Mouse (Mus musculus): ENCODE results near the gene Dlg2.

Gene Dlg2

DNA sequence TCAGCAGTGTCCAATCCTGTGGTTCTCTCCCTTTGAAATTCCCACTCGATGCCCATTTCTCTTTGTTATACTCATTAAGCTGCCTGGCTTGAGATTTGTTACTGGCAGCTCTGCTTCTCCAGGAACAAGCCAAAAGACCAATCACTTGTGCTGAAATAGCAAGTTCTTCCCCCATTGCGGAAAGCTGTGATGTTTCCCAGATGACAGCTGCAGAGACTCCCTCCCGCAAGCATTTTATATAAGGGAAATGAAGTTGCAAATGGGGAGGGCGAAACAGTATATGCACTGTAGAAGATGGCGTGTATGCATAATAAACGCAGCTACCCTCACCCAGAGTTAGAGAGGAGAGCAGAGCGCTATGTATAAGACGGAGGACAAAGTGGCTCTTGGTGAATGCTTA lies 1417.5 kb downstream of the Dlg2 start:
- in situ Hi-C loops (cut with MboI, MseI) = no loop called here

DNA sequence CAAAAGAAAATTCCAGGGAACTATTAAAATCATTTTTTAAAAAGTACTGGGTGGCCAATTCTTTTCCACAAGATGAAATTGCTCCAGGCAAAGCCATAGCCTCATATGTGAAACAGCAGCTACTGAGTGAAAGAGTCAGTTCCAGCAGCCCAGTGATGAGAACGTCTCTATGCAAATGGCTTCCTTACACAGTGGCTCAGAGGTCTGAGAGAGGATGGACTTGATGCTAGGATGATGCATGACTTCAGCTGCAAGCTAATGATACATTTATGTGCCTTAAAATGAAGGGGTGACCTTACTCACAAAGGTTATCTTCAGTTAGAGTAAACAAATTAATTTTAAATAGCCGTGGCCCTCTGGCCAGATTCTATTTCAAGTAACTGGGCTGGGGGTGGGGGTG lies 1420.5 kb downstream of the Dlg2 start:
- in situ Hi-C loops (cut with MboI, MseI) = no loop called here

DNA sequence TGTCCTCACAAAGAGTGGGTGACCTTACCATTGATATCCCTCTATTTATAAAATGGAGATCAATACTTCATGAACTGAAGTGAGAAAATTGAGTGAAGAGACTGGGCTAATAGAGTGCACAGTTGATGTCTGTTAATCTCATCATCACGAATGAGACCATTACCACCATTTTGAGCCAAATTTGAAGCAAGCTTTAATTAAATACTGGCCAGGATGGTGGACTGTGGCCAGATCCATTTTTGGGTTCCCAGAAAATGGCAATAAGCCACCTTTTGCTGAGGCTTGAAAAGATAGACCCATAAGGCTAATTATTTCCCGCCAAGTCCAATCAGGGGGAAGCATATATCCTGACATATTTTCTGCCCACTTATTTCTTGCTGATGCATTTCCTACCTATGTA lies 1421.0 kb downstream of the Dlg2 start:
- in situ Hi-C loops (cut with MboI, MseI) = no loop called here

DNA sequence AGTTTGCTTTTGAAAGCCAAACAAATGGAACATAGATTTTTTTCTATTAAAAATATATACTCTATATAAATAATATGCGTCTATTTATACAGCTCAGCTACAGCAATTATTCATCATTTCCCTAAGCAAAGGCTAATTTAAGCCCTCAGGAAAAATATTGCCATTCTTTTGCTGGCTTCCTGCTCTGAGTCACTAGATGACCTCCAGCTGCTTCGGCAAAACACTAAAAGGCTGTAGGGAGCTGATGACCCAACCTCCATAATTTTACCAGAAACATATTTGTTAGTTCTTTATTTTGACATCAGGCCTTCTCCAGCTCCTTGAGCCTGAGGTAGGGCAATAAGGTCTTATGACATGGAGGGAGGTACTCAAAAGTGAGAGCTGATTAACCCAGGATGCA lies 1426.0 kb downstream of the Dlg2 start:
- in situ Hi-C loops (cut with MboI, MseI) = no loop called here

DNA sequence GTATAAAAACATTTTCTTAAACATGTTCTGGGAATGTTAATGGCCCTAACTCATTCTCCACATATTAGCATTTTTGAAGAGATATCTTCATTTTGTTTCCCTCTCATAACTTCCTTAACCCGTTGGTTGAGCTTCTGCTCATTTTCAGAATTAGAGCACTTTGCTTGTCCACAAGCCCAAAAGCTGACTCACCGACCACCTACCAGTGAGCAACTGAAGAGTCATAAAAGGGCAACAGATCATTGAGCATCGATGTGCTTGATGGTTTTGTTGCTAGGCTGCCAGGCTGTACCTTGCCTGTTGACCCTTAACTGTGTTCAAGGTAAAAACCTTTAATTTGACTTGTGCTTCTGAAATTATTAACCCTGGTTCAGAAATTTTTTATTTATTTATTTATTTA lies 1440.3 kb downstream of the Dlg2 start:
- in situ Hi-C loops (cut with MboI, MseI) = no loop called here

DNA sequence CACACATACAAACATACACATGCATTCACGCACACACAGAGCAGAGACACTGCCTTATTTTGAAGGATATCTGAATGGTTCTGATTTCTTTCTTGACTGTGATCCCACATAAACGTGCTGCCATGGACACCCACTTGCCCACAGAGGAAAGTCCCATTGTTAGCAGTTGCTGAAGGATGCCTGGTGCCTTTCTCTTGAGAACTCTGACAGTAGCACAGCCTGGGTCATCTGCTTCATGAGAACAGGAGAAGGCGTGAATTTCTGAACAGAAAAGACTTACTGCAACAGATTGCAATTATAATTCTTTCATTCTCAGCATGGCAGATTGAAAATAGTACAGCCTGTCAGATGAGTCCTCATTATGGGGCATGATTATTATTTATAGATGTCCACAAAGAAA lies 1442.6 kb downstream of the Dlg2 start:
- in situ Hi-C loops (cut with MboI, MseI) = no loop called here

DNA sequence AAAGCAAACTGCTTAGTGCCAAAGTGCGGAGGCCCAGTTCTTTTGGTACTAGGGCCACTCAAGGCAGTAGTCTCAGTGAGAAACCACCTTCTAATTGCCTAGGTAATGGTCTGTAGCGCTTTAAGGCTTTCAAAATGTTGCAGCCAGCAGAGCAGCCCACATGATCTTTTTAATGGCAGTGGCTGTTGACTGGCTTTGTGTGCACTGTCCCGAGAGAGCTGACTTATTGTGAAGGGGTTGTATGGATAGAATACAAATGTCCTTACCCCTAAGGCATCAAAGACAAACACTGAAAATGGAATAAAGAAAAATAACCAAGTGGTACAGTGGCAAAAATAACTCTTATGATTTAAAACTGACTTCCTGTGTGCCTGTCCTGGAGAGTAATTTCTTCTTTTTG lies 1443.3 kb downstream of the Dlg2 start:
- in situ Hi-C loops (cut with MboI, MseI) = no loop called here

DNA sequence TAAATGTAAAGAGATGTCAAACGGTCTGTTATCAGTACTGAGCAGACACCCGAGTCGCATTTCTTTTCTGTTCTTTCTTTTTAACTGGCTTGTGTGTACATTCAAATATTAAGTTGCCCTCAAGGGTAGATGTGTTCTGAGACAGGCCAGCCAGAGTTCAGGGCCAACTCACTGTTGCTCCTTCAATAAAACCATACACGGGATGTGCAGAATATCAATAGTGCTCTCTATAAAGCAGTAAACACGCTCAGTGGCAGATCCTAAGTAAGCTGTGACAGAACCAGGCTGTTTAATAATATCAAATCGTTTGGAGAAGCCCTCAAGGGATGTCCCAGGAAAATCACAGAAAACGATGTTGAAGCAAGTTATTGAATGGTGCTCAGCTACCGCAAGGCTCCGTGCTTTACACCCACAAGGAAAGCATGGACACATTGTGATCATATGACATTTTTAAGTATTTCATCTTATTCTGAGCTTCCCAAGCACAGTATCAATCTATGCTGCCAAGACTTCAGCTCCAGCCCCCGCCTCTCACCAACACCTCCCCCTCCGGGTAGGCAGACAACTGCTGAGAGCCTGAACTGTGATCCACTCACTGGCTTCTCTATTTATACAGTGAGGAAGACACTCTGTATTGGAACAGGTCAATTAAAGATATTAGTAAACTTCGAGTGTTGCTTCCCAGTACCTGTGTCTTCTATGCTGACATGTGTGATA lies 1458.6 kb downstream of the Dlg2 start:
- in situ Hi-C loops (cut with MboI, MseI) = no loop called here

DNA sequence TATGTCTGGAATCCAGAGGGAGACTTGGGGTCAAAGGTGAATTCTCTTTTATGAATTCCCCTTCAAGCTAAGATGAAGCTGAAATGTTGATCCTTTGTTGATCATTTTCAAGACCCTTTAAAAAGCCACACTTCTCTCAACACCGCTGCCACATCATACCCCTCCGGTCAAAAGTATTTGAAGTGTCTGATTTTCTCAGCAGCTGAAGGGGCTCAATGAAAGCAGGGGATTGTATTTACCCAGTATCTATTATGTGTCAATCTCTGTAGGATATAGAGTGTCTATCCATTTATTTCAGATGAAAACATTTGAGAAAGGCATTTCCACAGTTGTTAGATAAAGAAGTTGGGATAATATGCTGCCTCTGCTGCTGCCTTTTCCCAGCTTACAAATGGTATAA lies 1459.7 kb downstream of the Dlg2 start:
- in situ Hi-C loops (cut with MboI, MseI) = no loop called here

DNA sequence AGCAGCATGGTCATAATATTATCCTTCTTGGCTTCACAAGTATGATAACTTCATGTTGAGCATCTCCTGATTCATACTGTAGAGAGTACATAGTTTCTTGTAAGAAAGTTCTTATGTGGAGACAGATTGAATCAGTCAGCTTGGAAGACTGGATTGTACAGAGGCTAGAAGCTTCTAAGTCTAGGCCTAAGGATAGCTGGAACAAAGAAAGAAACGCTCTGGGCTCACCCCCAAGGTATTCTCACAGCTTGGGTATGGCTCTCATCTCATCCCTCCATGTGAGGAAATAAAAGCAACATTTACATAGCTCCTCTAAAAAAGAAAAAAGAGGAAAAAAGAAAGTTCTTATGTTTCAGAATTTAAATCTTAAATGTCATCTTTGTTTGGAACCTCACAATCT lies 1466.8 kb downstream of the Dlg2 start:
- in situ Hi-C loops (cut with MboI, MseI) = loop anchor here in 1 of 2 experiments (10.0 kb wide), 1 partner anchor 1438 kb away; no protein-coding TSS in a partner anchor

DNA sequence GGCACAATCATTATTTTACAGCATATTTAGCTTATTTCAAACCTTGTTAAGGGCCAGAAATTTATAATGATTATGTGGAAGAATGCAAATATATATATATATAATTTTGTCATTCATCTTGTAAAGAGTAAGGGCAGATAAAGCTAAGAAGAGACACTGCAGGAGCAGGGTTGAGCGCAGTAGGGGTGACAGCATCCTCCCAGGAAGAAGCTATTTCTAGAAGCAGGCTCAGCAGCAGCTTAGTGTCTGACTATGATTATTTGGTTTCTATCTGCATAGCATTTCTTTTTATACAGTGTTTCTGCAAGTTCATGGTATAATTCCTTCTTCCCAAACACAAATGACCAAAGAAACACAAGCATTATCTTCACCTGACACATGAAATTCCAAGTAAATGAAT lies 1479.1 kb downstream of the Dlg2 start:
- in situ Hi-C loops (cut with MboI, MseI) = no loop called here

DNA sequence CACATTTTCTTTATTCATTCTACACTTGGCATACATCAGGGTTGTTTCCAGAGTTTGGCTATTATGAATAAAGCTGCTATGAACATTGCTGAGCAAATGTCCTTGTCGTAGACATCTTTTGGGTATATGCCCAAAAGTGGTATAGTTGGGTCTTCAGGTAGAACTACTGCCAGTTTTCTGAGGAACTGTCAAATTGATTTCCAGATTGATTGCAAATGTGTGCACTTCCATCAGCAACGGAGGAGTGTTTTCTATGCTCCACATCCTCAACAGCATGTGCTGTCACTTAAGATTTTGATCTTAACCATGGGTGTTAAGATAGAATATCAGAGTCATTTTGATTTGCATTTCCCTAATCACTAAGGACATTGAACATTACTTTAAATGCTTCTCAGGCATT lies 1486.5 kb downstream of the Dlg2 start:
- in situ Hi-C loops (cut with MboI, MseI) = no loop called here

DNA sequence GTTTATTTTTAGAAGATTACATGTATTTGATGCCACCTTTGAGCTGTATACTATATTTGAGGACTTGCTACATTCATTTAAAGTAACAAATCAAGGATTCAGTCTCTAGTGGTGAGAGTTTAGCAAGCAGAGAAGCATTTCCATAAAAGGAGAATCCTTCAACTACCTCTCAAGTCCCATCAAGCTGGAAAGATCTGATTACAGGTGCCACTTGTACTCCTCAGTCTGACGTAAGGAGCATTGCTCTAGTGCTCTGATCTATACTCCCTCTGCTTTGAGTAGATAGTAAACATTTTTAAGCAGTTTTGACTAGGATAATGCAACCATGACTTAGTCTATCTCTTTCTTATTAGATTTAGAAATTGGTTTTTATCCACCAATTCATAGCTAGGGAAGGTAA lies 1496.5 kb downstream of the Dlg2 start:
- in situ Hi-C loops (cut with MboI, MseI) = no loop called here

DNA sequence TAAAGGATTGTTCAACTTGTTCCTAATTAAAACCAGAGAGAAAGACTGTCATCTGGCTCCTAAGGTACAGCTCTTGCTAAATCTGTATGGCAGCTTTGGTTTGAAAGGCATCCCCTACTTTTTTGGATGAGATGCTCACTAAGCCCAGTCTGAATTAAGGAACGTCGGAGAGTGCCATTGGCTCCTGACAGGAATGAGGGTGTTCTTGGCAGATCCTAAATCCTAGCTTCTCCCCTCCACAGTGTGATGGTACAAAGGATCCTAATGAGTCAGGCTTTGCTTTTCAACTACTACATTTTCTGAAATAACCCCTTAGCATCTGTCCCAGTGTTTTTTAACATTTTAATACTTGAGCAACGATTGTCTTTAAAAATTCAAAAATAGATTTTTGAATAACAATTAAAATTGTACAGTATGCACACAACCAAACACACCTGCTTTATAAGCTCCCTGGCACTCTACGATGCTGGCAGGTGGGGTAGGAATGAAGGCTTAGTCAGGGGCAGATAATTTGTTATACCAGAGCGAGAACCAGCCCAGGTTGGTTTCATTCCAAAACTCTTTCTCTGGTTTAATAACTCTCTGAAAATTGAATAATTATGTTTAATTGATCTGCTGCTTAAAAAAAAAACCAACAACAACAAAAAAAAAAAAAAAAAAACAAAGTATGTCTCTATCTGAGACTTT lies 1527.4 kb downstream of the Dlg2 start:
- in situ Hi-C loops (cut with MboI, MseI) = no loop called here

DNA sequence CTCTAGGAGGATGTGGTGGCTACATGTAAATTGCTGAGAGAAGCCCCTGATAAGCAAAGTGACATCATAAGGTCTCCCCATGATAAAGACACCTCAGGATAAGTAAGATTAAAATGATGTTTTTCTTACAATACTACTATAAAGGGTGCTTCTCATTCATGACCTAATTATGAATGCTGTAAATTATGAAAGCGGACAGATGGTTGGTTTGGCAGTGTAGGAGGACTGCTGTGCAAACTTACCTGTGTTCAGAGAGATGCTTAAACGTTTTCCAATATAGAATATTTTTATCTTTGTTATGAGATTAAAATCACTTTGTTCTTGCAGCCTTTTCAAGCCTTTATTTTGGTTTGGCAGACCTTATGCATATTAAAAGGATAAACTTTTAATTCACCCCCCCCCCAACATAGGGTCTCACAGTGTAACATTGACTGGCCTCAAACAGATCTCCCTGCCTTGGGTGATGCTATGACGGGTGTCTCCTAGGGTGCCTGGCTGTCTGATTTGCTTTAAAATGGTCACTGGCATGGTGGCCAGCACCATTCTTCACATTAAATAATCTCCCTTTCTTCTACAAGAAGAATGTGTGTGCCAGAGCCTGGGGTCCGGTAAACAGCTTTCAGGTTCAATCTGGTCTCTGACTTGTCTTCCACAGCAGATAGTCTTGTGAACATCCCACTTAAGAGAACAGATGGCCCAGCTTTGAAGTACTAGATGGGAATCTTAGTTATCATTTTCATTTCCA lies 1529.4 kb downstream of the Dlg2 start:
- in situ Hi-C loops (cut with MboI, MseI) = no loop called here

DNA sequence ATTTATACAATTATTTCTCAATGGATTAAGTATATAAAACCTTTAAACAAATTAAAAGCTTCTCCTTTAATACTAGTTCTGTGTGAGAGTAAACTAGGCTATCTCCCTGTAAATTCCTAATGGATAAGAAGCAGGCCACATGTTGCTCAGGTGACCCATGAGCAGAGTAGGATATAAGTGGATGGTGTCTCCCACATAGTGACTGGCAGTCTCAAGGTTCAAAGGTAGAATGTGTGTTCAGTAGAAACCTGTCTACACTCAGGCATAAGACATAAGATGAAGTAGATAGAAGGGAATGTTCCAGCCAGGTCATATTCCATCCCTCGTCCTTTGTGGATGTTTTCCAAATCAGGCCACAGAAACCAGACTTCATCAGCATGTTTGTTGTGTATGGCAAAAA lies 1532.2 kb downstream of the Dlg2 start:
- in situ Hi-C loops (cut with MboI, MseI) = no loop called here

DNA sequence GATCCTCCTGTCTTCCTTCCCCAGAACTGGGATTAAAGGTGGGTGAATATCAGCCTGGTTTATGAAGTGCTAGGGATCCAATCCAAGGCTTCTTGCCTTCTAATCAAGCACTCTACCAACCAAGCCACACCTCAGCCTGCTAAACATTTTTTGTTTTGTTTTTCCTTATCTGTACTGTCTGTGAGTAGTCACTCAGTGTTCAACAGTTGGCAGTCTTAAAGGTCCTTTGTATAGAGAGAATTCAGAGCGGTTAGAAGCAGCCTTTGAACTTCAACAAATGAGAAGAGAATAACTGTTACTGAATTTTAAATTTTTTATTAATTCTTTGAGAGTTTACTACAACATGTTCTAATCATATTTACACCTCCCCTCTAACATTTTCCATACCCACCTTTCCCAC lies 1548.5 kb downstream of the Dlg2 start:
- in situ Hi-C loops (cut with MboI, MseI) = loop anchor here in 1 of 2 experiments (10.0 kb wide), 1 partner anchor 560 kb away; no protein-coding TSS in a partner anchor

DNA sequence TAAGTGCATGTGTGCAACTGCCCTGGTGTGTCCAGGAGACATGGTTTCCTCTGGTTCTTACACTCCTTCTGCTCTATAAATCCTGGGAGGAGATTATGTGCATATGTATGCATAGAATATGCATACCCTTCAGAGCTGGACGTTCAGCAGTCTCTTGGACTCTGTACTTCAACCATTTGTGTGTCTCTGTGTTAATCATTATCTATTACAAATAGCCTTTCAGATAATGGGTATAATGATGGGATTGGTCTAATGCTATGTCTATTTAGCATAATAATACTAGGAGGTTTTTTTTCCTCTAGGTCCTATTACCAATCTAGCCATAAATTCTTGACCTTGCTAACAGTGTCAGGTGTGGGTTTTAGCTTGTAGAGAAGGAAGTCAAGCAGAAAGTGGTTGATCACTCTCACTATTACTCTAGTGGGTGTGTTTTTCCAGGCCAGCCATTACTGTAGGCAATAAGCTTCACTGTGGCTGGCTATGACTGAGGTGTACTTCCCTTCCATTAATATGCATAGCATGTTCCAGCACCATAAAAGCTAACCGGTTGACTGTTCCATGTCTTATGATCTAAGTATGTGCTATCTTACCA lies 1549.1 kb downstream of the Dlg2 start:
- in situ Hi-C loops (cut with MboI, MseI) = loop anchor here in 1 of 2 experiments (10.0 kb wide), 1 partner anchor 561 kb away; no protein-coding TSS in a partner anchor

DNA sequence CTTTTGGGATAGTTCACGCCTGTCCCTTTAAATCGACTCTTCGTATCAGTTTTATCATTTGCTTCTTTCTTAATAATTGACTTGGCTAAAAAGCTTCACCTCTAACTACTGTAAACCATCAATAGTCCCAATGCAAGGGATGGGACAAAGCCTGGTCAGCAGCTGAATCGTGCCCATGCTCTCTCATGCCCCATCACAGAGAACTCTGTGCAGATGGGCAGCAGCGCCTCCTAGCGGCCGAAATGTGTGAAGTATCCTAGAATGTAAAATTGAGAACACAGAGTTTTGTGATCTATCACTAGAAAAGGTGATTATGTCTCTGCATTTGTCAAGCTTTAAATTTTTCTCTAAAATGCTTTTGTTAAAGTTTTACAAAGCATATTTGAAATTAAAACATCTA lies 1550.6 kb downstream of the Dlg2 start:
- in situ Hi-C loops (cut with MboI, MseI) = loop anchor here in 1 of 2 experiments (10.0 kb wide), 1 partner anchor 562 kb away; no protein-coding TSS in a partner anchor

DNA sequence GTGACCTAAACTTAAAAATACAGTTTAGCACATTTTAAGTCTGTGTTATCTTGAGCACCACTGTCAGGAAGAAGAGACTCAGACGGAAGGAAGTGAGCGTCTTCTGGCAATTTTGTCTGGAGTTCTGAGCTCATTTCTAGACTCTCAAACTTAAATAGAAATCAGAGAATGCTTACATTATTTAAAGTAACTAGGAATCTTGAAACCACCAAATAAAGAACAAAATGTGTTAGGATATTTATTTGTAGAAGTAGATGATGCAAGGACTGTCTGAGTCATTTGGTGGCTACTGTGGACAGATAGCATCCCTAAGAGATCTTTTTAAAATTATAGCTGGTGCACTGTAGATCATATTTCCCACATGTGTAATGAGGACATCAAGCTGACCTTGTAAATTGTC lies 1557.8 kb downstream of the Dlg2 start:
- in situ Hi-C loops (cut with MboI, MseI) = no loop called here

DNA sequence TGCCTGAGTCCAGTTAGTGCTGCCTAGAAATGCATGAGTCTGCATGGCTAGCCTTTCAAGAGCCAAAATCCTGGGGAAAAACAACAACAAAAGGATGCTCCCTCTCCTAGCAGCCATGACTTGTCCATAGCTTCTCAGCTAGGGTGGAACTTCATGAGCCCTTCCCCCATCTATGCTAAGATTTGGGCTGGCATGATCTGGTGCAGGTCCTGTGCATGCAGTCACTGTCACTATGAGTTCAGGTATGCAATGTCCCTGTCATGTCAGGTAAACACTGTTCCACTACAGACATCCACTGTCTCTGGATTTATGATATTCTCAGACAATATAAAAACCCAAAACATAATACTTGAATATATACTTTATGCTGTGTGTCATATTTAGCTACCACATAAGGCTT lies 1563.7 kb downstream of the Dlg2 start:
- in situ Hi-C loops (cut with MboI, MseI) = loop anchor here in 1 of 2 experiments (10.0 kb wide), 1 partner anchor 1385 kb away; no protein-coding TSS in a partner anchor
